Mouse (Mus musculus) bone marrow macrophage, adult 2 months (primary cell): ENCODE measurements around the gene Clnk.

Experiments used
- CTCF ChIP-seq: IDR thresholded peaks from 2 replicates; pipeline ENCODE4 v1.5.1; 2012; ENCODE audit warnings: low read depth, mild to moderate bottlenecking, low read length, moderate library complexity
- POLR2A ChIP-seq: IDR thresholded peaks from 2 replicates; pipeline ENCODE4 v1.6.1; 2012; ENCODE audit warnings: mild to moderate bottlenecking, low read depth, low read length, borderline replicate concordance

GRCm38 (mm10) chr5:38869976-38870375 is 6.6 kb downstream of the Clnk start:
- no peak for TF ChIP-seq CTCF
- no peak for TF ChIP-seq POLR2A
